Mouse (Mus musculus) G1E (cell line): Measurements from ENCODE around the gene Chrnb1. TPM values are rescaled to one million over a fixed set of nuclear protein-coding genes. Genes with fewer than 3 reads are reported as not detected.
A peak's percentile ranks its signal among the peaks of the same experiment; 100 is the strongest.

Source experiments
- ATAC-seq: 2 replicates; pipeline ENCODE4 v1.8.0; 2016; ENCODE audit warnings: mild to moderate bottlenecking; ENCODE audit not compliant: insufficient number of reproducible peaks, poor library complexity, low FRiP score, severe bottlenecking; ENCODE audit errors: extremely low read depth
- DNase-seq: peaks from one replicate; pipeline ENCODE4 v3.0.0; 2012; ENCODE audit warnings: low spot score
- H3K27me3 ChIP-seq: 2 replicates; pipeline ENCODE4 v1.6.1; 2012; ENCODE audit warnings: mild to moderate bottlenecking, low read length, inconsistent platforms; ENCODE audit not compliant: insufficient read depth
- H3K36me3 ChIP-seq: replicated peaks from 2 replicates; pipeline ENCODE3; 2012; ENCODE audit warnings: mild to moderate bottlenecking, inconsistent platforms
- H3K4me1 ChIP-seq: 2 replicates; pipeline ENCODE4 v1.6.1; 2012; ENCODE audit warnings: low read depth, low read length, inconsistent platforms, mixed read lengths; ENCODE audit not compliant: insufficient read depth
- H3K4me3 ChIP-seq: 2 replicates; pipeline ENCODE4 v1.5.1; 2012; ENCODE audit warnings: low read depth, mild to moderate bottlenecking, inconsistent platforms, low read length, moderate library complexity, mixed read lengths
- H3K9me3 ChIP-seq: replicated peaks from 2 replicates; pipeline ENCODE4 v1.6.1; 2012; ENCODE audit warnings: inconsistent platforms
- CTCF ChIP-seq: IDR thresholded peaks from 2 replicates; pipeline ENCODE4 v1.5.1; 2012; ENCODE audit warnings: low read depth, low read length, inconsistent platforms, mixed read lengths
- GATA1 ChIP-seq: IDR thresholded peaks from 2 replicates; pipeline ENCODE4 v1.6.1; 2012; ENCODE audit warnings: borderline replicate concordance, low read length, inconsistent platforms, mixed read lengths
- GATA2 ChIP-seq: IDR thresholded peaks from 2 replicates; pipeline ENCODE4 v1.6.1; 2012; ENCODE audit warnings: low read depth, low read length, inconsistent platforms, borderline replicate concordance
- POLR2AphosphoS5 ChIP-seq: IDR thresholded peaks from 2 replicates; pipeline ENCODE4 v1.6.1; 2012; ENCODE audit warnings: low read depth, low read length, inconsistent platforms; ENCODE audit not compliant: insufficient replicate concordance
- TAL1 ChIP-seq: conservative IDR thresholded peaks from 2 replicates; pipeline ENCODE4 v1.6.1; 2012; ENCODE audit warnings: low read depth, low read length, inconsistent platforms, mixed read lengths
- polyA plus RNA-seq: library from polyadenylated mRNA; stranded (reverse); fragments of >175 nt; gene quantifications from 2 replicates; pipeline ENCODE4 v1.2.3, GENCODE M21; 2012
- total RNA-seq, 2 experiments: library from RNA; stranded (forward) in 1 of 2; stranded (reverse) in 1 of 2; fragments of 200-1000 nt in 1 of 2; fragments of >200 nt in 1 of 2; fragmentation: Nextera tagmentation in 1 of 2; gene quantifications; 2 replicates each; pipeline ENCODE4 v1.2.3; 2014 to 2017

The Chrnb1 gene
- total and polyA plus RNA-seq, 3 experiments, result 0.50 to 2.8 (median 1.2) TPM

DNA sequence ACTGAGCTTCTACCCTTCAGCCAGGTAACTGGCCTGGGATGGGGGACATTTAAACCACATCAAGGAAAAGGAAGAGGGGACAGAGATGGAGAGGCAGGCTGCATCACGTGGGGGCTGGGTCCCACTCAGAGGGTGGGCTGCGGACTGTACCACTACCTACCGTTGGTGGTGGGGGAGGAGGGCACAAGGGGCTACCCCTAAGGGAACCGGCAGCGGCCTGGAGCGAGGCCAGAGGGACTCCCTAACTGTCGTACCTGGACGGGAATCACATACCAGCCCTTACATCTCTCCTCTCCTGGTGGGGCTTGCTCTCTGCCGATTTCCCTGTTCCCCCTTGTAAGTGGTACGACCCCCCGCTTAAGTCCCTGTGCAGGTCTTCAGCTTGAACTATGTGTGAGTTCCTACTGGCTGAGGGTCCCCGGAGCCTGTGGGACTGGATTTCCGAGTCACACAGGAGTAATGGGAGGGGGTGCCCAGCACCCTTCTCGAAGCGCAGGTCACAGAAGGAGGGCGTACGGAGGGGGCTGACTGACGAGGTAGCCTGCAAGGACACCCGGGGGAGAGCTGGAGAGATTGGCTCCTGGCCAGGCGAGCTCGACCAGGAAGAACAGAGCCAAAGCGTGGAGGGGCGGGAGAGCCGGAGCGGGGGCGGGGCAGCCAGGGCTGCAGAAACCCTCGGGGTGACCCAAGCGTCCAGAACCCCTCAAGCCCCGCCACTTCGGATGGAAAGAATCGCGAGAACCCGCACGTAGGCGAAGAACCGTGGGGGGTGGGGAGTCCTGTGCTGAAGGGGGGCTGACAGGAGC lies 4.9 kb upstream of the Chrnb1 start:
- Histone ChIP-seq H3K36me3 (peaks cover 11% of the 10 kb centered on the region), H3K27me3 (peaks cover 87% of the 10 kb centered on the region), H3K4me1 (peaks cover 61% of the 10 kb centered on the region), H3K4me3 (peak overlapping the region; percentile 68), H3K9me3 (no peaks in the 10 kb centered on the region)
- TF ChIP-seq CTCF, result no peak
- TF ChIP-seq TAL1, result no peak
- no peak for TF ChIP-seq POLR2AphosphoS5
- no peak for TF ChIP-seq GATA2
- TF ChIP-seq GATA1, result no peak
- DNase-seq (peak; percentile 47), ATAC-seq (no peak)

DNA sequence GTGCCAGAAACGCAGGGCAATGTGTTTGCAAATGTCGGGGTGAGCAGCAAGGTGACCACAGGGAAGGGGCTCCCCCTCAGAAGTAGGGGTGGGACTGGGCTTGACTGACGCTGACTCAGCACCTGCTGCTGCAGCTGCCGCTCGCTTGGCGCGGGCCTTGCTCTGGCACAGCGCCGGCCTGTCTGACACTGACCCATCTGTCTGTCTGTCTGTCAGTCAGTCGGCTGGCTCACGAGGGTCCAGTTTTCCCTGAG lies 4.3 kb upstream of the Chrnb1 start:
- Histone ChIP-seq H3K27me3 (peaks cover 82% of the 10 kb centered on the region), H3K4me3 (peak overlapping the region; percentile 68; the same call in 1 of the 2 replicates), H3K9me3 (no peaks in the 10 kb centered on the region), H3K36me3 (peaks cover 11% of the 10 kb centered on the region), H3K4me1 (peaks cover 66% of the 10 kb centered on the region)
- ATAC-seq (no peak), DNase-seq (peak; percentile 34)
- TF ChIP-seq TAL1 (no peak), GATA2 (no peak), POLR2AphosphoS5 (no peak), GATA1 (no peak), CTCF (no peak)

DNA sequence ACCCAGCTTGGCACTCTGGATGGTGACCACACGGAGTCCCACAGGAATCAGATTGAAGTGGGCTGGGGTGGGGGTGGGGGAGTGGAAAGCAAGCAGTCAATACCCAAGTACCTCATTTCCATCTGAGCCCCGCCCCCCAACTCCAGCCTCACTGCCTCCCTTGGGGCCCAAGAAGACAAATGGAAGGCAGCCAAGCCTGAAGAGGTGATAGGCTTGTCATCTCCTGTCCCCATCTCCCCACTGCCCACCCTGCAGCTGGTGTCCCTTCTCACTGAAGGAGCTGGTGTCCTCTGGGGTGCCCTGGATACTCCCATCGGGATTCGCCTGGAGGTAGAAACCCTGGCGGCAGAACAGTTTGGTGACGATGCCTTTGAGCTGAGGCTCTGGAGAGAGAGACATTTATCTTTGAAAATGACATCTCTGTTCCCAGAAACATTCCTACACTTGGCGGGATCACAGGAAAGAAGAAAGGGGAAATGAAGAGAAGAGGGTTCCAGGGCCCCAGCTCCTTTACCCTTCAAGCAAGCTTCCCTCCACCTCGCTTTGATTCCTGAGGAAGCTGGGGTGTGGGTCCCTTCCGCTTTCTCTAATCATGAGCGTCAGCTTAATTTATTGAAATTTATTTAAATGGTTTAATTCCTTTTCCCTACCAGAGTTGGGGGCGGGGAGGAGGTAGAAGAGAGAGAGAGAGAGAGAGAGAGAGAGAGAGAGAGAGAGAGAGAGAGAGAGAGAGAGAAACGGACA lies 3.8 kb upstream of the Chrnb1 start:
- H3K9me3 ChIP-seq, result no peaks in the 10 kb centered on the region
- peaks cover 77% of the 10 kb centered on the region for H3K27me3 ChIP-seq
- DNase-seq (peak; percentile 24), ATAC-seq (no peak)
- peak overlapping the region; percentile 68; the same call in 1 of the 2 replicates for H3K4me3 ChIP-seq
- H3K36me3 ChIP-seq, result peaks cover 11% of the 10 kb centered on the region
- peaks cover 70% of the 10 kb centered on the region for H3K4me1 ChIP-seq
- TF ChIP-seq POLR2AphosphoS5, result no peak
- no peak for TF ChIP-seq GATA1
- TF ChIP-seq GATA2, result no peak
- no peak for TF ChIP-seq TAL1
- TF ChIP-seq CTCF, result no peak

DNA sequence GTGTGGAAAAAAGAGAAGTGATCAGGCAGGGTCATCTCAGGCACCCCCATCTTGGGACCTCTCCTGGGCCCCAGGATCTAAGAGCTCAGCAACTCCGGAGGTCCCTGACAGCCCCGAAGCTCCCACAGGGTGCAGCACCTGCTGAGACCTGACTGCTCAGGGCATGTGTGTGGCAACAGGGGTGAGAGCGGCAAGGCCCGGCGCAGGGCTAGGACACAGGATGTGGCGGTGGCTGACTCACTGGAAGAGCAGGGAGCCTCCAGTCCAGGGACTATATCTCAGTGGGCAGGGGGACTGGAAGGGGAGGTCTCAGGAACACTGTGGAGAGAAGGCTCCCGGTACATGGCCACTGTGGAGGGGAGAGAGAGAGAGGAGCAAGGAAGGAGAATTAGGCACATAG lies 2.2 kb upstream of the Chrnb1 start:
- no peak for TF ChIP-seq GATA2
- TF ChIP-seq CTCF, result no peak
- no peak for TF ChIP-seq GATA1
- no peak for TF ChIP-seq POLR2AphosphoS5
- no peak for TF ChIP-seq TAL1
- no peak overlapping the region for H3K4me3 ChIP-seq
- H3K4me1 ChIP-seq, result peaks cover 63% of the 10 kb centered on the region
- ATAC-seq (no peak), DNase-seq (no peak)
- H3K9me3 ChIP-seq, result no peaks in the 10 kb centered on the region
- peaks cover 11% of the 10 kb centered on the region for H3K36me3 ChIP-seq
- H3K27me3 ChIP-seq, result peaks cover 72% of the 10 kb centered on the region

DNA sequence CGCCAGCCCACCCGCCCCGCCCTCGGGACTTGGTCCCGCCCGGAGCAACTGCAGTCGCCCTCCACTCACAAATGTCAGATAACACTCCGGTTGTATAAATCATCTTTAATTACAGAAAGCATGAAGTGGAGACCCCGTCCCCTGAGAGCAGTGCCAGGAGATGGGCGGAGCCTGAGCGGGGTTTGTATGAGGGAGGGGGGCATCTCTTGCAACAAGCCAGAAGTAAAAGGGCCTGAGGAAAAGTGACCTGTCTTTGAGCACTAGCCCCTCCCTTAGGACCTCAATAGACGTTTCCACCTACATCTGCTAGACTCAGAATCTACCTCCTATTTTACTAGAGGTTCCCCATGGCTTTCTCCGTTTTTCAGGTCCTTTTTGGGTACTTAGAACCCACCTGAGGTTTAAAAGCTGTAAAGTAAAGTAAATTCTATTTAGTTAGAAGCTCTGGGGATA lies 266 bp upstream of the Chrnb1 start:
- TF ChIP-seq TAL1 (no peak), POLR2AphosphoS5 (no peak), GATA1 (no peak), CTCF (no peak), GATA2 (no peak)
- H3K27me3 ChIP-seq, result peaks cover 65% of the 10 kb centered on the region
- no peak for ATAC-seq
- no peaks in the 10 kb centered on the region for H3K9me3 ChIP-seq
- DNase-seq, result no peak
- H3K4me1 ChIP-seq, result peaks cover 44% of the 10 kb centered on the region
- H3K4me3 ChIP-seq, result peak overlapping the region; percentile 73
- H3K36me3 ChIP-seq, result peaks cover 11% of the 10 kb centered on the region

DNA sequence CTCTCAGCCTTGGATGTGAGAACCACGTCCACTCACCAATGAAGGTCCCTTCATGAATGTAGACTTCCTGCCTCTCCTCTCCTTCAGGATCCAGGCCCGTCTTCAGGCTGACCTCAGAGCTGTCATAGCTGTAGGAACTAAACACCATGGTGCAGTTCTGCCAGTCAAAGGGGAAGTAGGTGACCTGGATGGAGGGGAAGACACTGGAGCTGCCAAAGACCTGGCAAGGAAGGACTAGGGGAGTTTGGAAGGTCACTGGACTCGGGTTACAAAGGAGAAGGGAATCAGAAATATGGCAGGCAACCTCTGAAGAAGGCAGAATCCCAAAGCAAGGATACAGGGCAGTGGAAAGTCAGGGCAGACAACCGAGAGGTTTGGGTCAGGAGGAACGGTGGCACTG lies 2.3 kb downstream of the Chrnb1 start:
- Histone ChIP-seq H3K36me3 (peaks cover 10% of the 10 kb centered on the region), H3K27me3 (peaks cover 53% of the 10 kb centered on the region), H3K4me1 (peaks cover 25% of the 10 kb centered on the region), H3K4me3 (no peak overlapping the region), H3K9me3 (no peaks in the 10 kb centered on the region)
- TF ChIP-seq GATA1, result no peak
- TF ChIP-seq TAL1, result no peak
- TF ChIP-seq POLR2AphosphoS5, result no peak
- no peak for TF ChIP-seq GATA2
- no peak for TF ChIP-seq CTCF
- no peak for DNase-seq
- no peak for ATAC-seq

DNA sequence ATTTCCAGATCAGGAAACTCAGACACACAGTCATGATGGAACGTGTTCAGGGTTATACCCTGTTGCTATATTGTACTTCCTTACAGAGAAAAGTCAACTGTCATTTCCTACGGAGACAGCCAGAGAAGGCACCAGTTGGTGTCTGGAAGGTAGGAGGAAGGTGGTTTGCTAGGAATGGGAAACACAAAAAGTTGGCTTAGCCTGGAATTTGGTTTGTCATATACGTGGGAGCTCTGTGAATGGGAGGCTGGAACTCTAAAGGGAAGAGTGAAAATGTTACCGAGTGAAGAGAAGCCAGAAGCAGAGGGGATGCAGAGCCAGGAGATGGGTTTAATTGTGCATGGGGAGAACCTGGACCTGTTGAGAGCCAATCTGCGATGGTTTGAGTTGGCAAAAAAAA lies 4.3 kb downstream of the Chrnb1 start:
- no peak overlapping the region for H3K4me3 ChIP-seq
- peaks cover 33% of the 10 kb centered on the region for H3K27me3 ChIP-seq
- H3K36me3 ChIP-seq, result no peaks in the 10 kb centered on the region
- DNase-seq (no peak), ATAC-seq (no peak)
- no peaks in the 10 kb centered on the region for H3K9me3 ChIP-seq
- H3K4me1 ChIP-seq, result peaks cover 31% of the 10 kb centered on the region
- no peak for TF ChIP-seq TAL1
- TF ChIP-seq CTCF, result no peak
- TF ChIP-seq POLR2AphosphoS5, result no peak
- no peak for TF ChIP-seq GATA2
- TF ChIP-seq GATA1, result no peak
